Mouse (Mus musculus) kidney, postnatal 10 days (tissue): ENCODE measurements around the gene Bace2.

Source experiments
- DNase-seq: peaks from one replicate; pipeline ENCODE4 v3.0.0; 2021; ENCODE audit warnings: mixed read lengths

Bace2 gene

DNA sequence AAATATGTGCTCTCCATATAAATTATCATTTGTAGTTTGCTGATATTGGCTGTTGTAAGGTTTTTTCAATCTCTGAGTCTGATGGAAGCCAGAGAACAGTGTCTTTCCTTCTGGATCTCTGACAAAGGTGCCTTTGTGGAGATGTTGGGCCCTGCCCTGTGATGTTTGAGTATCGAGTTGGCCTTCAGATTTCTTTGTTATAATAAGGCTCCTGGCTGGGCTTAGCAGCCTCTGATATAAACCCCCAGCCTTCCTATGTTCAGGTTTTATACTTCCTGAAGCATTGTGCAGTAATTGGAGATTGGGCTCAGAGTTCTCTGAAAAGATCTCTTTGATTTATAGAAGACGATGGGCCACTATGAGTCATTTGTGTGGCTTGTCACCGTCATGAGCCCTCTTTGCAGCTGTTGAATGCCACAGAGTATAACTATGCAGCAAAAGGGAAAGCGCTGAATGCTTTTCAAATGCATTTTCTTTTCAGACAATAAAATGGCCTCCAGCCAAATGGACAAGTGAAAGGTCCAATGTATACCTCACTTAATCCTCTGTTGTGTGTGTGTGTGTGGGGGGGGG lies 45.8 kb downstream of the Bace2 start:
- no peak for DNase-seq

DNA sequence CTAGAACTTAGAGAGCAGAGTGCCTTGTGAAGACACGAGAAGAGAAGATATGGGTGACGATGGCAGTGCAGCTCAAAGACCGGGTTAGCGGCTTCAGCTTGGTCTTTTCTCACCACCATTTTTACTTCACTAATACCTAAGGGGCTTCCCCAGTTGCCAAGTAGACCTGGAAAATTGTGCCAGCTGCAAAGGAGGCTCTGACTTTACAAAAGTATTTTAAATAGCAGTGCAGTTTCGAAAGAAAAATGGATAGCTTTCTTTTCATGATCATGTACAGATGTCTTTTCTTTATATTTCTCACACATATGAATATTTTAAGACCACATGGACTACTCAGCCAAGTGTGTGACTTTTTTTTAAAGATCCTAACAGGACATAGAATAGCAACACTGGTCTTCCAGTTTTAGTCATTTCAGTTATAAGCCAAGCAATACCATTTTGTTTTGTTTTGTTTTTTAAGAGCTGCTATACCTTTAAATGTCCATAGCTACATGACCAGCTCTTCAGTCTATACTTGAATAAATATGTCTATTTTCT lies 49.0 kb downstream of the Bace2 start:
- DNase-seq = no peak

DNA sequence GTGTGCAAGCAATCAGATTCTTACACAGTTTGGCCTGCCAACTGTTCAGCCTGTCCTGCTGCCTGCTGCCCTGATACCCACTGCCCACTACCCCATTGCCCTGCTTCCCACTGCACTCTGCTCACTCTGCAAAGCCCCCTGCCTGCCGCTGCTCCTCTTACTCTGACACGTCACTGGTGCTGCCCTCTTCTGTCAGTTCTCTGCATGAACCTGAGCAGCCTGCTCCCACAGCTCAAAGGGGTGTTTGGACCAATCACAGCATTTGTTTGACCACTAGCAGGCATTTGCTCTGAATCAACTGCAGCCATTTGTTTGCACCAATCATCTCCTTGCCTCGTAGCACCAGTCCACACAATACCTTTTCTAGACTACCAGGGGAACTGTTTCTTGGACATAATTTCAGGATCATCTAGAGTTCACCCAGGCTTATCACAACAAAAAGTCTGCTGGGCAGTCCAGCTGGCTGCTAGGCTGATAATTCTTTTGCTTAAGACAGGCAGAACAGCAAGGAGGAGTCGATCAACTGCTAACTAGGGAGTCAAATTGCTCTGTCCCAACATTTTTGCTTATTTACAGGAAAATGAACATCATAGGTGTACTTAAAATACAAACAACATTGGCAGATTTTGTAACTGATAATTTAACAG lies 61.5 kb downstream of the Bace2 start:
- peak; percentile 79 for DNase-seq

DNA sequence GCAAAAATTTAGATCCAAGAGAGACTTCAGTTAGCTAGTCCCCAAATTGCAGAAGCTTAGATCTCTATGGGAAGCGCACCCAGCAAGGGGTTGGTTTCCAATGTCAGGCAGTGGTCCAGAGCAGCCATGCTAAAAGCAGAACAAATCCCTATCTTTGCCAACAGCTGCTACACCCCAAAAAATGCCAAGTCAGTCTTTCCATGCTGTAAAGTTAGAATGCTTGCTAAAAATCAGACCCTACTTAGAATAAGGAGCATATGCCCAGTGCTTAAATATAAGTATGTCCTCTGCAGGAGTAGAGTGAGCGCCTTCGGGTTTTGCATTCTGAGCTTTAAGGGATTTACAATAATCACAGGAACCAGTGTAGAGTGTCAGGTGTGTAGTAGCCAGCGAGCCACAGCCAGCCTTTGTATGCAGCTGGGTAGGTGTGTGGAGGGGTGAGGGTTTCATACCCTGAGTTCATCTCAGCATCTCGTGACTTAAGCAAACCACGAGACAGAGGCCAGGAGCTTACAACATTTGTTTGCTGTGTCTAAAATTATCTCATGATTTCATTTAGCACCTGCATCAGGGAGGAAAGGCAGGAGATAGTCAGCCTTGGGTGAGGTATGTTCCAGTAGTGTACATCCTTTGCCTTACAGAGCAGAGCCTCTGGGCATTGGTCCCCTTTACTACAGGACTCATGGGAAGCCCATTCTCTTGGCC lies 62.4 kb downstream of the Bace2 start:
- DNase-seq = no peak

DNA sequence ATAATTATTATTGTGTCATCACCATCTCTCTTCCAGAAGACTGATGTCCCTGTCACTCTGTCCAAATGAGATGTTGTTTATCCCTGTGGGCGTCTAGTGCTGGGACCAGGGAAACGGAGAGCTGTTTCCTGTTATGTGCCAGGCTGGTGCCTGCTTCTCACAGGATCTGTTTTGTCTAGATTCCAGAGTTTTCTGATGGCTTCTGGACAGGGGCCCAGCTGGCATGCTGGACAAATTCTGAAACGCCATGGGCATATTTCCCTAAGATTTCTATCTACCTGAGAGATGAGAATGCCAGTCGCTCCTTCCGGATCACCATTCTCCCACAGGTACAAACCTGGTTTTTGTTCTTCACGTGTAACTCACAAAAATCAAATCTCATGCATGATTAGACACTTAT lies 65.1 kb downstream of the Bace2 start:
- no peak for DNase-seq

DNA sequence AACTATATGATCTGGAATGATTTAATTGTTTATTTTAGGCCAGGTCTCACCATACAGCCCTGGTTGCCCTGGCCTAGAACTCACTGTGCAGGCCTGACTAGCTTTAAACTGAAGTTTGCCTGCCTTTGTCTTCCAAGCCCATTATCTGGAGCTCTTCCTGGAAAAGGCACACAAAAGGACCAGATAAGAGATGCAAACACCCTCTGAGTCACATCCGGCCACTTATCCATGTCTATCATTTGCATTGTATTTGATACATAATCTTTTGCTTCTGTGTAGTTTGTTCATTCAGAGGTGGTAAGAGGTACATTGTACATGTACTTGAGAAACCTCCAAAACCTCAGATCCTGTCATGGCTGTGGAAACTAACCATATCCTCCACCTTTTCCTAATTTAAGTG lies 67.1 kb downstream of the Bace2 start:
- DNase-seq = no peak

DNA sequence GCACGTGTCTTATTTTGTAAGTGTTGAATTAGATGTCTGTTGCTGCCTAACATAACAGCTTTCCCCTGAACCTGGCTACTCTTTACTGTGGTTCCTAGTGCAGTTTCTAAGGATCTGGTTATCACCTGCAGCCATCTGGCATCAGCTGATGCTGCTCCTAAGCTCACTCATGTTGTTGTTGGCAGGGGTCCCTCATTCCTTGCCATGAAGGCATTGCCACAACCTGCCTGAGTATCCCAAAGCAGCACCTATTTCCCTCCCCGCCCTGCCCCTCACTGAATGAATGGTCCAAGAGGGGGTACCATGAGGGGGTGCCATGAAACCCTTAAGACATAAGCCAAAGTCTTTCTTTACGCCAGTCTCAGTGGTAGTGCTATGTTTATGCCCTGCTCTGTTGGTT lies 71.5 kb downstream of the Bace2 start:
- no peak for DNase-seq

DNA sequence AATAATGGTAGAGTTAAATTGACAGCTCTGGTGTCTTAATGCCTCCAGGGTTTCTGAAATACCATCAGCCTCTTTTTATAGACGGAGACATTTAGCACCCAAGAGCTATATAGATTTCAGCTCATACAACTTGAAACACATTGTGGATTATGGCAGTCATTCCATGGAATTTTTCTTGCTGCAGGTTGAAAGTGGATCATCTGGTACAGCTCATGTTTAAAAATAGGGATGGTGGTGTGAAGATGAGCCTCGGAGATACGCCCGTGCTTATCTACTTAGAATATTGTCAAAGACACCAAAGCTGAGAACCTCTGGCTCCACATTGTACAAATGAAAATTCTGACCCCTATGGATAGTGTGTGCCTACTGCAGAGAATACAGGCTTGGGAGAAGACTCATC lies 73.5 kb downstream of the Bace2 start:
- DNase-seq = no peak

DNA sequence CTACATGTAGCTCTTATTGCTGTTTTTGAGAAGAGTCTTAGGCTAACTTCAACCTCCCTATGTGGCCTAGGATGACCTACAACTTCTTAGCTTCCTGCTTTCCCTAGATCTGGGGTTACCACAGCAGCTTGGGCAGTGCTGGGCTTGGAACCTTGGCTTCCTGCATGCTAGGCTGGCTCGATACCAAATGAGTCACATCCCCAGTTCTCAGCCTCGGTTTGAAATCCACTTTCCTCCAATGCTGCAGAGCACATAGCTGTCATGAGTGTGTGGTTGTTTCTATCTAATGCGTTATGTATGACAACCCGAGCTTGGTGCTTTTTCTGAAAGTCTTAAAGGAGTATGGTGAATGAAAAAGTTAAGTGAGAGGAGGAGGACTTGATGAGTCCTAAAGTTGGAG lies 74.8 kb downstream of the Bace2 start:
- DNase-seq = peak; percentile 45

DNA sequence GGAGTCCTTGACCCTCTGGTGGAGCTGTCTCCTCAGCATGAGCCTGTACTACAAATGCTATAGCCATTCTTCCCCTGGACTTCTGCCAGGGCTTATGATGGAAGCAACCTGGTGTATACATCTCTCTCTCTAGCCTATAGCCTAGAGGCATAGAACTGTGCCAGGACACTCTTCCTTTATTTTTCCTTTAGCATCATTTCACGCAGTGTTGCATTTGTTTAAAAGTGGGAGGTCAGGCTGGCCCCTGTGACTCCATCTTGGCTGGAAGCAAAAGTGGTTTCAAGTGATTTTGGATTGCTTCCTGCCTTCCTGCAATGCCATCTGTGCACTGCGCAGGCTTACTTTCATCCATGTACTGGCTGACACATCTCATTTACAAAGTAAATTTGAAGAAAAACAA lies 77.7 kb downstream of the Bace2 start:
- no peak for DNase-seq

DNA sequence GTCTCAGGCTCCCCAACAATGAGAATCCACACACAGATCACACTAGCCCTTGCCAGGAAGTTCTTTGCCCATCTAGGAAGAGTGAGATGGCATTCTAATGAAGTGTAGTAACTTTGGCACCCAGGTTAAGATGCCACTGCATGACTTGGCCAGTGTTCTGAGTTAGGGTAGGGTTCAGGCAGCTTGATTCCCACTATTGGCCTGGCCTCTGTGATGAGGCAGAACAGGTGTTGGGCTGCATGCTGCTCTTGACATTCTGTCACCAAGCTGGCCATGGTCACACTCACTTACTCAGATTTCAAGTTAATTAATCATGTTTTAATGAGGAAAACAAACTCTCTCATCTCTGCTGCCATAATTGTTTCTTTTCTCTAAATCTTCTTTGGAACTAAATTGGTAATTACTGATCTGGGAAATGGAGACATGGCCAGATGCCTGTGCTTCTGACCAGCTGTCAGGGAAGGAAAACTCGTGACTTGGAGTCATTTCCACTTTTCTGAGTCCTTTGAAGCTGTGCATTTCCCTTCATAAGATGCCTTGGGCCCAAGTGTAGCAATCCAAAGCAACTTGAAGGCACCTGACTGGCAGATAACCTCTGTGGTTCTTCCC lies 81.0 kb downstream of the Bace2 start:
- DNase-seq = no peak

DNA sequence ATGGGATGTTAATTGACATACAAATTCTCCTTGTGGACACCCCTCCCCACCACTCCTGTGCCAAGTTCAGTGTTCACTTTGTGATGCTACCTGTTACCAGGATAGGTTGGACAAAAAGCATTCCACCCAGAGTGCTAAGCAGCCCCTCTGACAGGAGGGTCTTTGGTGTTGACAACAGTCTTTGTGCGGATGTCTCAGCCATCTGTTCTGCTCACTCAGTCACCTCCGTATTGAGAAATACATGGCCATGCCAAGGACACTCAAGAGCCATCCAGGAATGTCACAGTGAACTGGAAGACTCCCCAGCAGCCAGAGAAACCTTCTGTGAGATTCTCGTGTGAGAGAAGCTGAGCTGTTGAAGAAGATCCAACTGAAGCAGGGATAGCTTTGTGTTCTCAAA lies 81.6 kb downstream of the Bace2 start:
- no peak for DNase-seq

DNA sequence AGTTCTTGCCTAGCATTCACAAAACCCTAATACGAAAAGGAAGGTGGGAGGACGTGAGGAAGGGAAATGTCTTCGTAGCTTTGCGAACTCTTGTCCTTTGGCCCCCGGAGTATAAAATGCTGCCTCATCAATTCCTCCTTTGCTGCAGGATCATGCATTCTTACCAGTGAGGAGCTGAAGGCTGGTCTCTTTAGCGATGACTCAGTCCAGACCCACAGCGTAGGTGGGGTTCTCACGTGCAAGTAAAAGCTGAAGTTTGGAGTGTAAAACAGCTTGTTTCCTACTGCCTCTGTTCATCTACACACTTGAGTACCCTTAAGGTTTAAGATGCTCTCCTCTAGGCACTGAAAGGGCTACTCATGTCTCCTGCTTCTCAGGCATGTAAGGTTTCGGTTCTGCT lies 85.4 kb downstream of the Bace2 start:
- no peak for DNase-seq

DNA sequence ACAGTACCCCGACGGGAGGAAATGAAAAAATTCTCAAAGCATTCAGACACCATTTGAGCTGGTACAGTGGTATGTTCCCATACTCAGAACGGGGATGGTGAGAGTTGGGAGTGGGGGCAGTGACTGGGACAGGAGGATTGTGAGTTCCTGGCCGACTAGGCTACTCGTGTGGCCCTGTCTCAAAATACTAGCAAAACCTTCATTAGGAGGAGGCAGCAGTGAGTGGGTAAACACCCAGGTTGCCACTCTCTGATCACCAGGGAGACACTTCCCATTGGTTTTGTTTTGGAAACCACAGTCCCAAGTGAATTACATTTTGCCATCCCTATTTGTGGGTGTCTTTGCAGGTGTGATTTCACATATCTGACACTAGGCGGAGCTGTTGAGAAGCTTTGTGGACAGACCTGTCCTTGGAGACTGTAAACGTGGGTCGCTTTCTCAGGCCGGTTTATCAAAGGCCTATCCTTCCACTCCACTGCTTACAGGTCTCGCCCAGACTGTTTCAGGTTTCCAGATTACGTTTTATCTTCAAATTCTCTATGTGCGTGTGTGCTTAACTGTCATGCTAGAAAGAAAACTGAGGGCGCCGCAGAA lies 87.2 kb downstream of the Bace2 start:
- DNase-seq = peak; percentile 60

DNA sequence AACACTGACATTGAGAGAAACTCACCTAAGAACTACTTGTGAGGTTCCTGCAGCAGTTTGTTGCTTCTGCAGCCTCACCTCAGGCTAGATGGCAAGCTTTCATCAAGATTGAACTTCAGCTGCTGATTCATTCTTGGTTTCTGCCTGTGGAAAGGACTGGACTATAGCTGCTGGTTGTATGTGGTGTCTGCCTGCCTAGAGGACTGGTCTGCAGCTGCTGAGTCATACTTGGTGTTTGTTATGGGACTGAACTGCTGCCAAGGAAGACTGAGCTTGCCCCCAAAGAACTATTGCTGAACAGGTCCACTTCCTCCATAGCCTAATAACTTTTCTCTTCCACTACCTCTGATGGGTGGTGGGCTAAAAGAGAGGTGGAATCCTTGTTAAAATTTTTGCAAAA lies 90.8 kb downstream of the Bace2 start:
- DNase-seq = no peak

DNA sequence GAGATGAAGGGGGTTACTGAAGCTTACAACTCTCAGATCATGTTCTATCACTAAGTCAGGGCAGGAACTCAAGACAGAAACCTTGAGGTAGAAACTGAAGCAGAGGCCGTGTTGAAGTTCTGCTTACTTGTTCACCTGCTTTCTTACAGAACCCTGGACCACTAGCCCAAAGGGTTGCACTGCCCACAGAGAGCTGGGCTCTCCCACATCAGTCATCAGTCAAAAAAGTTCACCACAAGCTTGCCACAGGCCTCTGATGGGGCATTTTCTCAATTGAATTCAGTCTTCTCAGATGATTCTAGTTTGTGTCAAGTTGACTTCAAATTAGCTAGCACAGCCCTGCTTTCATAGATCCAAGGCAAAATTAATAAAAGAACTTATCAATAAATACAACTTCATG lies 103.3 kb downstream of the Bace2 start:
- no peak for DNase-seq

DNA sequence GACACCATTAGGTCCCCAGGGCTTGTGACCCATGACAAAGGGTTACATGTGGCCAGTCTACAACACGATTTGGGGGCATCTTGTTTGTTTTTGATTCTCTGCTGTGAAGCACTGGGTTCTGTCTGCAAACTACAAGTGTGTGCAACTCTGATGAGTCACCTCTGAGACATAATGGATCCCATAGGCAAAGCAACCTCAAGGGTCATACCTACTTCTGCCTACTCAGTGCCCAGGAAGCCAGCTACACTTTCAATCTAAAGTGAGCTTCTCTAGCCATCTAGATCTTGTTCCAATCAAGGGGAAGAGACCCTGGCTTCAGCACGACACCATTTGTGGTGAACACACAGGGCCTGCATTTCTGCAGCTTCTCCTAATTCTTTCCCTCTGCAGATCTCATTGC lies 104.7 kb downstream of the Bace2 start:
- DNase-seq = no peak

DNA sequence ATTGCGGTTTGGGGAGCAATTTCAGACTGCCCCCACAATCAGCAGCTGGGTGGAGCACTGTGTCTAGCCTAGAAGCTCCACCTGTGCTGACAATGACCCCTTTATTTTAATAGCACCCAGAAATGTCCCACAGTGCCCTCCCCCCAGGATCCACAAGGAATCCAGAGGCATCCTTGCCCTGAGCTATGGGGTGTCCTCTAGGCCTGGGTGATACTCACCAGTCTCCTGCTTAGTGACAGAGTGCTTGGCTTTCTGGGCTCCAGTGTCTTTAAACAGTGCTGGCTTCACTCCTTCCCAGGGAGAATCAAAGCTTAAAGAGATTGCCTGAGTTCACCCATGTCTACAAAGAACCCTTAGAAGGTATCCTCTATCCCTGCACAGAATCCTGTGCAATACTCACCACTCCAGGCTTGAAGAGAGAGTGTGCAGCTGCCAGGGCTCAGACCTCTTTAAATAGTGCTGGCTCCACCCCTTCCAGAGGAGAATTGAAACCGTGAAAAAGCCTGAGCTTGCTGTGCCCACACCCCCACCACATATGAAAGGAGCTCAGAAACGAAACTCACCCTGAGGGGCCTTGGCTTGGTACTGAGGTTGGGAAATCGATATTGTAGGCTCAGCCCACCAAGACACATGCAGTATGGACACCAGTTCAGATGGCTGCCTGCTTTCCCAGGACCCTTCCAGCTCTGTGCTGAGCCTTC lies 106.1 kb downstream of the Bace2 start, which contains the start of gene Mx1:
Gene Mx1 (minus strand): TSS at position 427 of the 701 bp plus-strand sequence.
- DNase-seq = no peak

DNA sequence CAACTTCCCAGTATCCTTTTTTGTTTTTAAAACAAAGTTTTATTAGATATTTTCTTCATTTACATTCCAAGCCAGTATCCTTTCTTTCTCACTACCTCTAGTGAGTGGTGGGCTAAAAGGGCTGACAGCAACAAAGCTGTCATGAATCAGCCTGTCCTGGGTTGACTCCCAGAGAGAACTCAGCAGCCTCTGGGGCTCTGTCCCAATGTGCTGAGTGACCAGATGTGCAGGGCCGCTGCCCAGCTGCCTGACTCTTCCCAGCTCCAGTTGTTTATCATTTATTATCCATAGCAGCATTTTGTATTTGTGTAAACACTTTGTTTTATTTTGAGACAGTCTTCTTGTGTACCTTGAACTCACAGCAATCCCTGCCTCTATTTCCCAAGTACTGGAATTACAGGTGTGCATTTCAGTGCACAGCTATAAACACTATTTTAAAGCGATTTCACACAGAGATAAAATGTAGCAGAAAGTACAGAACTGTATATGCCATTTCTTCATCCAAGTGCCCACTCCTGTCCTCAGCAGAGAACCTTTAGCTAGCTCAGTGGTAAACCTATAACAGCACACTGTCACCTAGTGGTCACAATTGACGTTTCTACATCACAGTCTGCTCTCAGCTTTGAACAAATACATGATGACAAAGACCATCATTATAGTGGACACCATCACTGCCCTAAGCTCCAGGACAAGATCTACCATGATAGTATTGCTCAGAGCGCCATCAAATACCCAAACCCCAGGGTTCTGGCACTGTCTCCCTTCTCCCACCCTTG lies 109.8 kb downstream of the Bace2 start:
- no peak for DNase-seq

DNA sequence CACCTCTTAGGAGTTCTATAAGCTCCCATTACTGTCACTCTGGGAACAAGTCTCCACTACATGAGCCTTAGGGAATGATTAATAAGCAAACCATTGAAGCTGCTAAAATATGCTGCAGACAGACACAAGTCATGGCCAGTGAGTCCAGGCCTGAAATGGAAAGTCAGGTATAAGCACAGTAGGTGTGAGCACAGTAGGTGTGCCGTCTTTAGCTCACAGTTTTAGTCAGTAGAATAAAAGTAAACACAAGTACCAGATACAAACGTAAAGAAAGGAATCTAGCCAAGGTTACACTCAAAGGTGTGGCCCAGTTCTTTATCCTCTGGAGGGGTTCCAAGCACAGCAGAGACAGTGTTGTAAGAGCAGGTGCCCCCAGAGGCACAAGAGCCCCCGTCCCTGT lies 110.9 kb downstream of the Bace2 start:
- DNase-seq = no peak

DNA sequence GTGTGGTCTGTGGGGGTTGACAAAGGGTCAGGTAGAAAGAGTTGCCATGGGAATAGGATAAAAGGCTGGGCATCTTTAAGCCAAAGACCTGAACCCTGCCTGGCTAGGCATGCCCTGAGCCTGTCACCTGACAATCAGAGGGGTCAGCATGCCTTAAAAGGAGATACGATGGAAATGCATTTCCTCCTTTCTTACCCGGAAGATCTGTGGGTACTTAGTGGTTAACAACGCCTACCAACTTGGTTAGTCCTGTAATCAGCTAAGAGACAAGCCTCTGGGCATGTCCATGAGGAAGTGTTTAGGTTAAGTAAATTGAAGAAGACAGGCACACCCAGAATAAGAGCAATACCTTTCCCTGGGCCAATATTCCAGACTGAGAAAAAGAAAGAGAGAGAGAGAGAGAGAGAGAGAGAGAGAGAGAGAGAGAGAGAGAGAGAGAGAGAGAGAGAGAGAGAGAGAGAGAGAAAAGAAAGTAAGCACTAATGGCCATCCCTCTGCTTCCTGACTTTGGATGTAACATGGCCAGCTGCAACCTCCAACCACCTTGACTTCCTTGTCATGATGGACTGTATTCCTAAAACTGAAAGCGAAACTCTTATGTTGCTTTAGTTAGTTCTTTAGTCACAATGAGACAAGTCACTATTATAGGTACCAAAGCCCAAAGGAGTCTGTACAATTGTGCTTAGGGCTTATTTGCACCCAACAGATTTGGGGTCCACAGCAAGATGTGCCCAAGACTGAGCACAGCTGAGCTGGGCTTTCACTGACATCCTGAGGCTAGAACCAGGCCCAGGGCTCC lies 111.7 kb downstream of the Bace2 start:
- DNase-seq = no peak
